Mouse (Mus musculus) kidney, postnatal 10 days (tissue): Measurements from ENCODE around the gene Fbxl20.
"Not testable (repeated sequence)": the region's sequence is repeated elsewhere in the genome, so short reads cannot be mapped to it uniquely, and the experiment has no call there.

Experiments
- DNase-seq: peaks from one replicate; pipeline ENCODE4 v3.0.0; 2021; ENCODE audit warnings: mixed read lengths

The Fbxl20 gene

DNA sequence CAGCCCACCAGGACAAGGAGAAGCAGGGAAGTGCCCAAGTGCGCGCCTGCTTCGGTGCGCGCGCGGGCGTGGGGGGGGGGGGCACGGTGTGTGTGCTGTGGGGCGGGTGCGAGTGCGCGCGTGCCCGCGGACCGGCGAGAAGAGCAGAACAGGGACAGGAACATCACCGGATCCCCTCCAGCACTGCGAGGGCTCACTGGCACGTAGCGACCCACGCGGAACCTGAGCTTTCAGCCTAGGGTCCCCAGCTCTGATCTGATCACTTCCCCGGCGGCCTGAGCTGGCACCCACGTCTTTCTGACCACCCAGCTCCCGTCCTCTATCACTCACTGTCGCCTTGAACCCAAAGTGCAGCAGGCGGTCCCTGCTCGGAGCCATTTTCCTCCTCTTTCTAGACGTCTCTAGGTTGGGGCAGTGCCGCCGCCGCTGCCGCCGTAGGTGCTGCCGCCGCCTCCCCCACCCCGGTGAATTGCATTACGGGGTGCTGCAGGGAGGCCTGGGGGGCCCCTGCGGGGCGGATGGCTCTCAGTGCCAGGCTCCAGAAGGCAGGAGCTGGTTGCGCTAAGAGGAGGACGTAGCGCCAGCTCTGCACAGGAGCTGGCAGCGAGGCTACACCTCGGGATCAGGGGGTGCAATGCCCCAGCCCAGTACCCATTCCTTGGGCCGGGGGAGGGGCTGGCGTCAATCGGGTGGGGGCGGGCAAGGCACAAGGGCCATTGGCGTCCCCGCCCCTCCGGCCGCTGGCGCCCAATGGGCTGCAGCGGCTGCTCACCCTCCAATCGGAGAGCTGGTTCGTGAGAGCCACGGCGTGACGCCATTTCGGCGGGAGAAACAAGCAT is at the start of gene Fbxl20:
TSS of gene Fbxl20 (minus strand) at position 618 of the 839 bp plus-strand sequence.
- DNase-seq: peak; percentile 97

- DNase-seq: peak; percentile 94
Observed at GRCm38 (mm10) chr11:98192901-98193805, 43.0 kb upstream of the Fbxl20 start, which contains the start of gene Med1. TSS of gene Med1 (minus strand) at chr11:98193293.

DNA sequence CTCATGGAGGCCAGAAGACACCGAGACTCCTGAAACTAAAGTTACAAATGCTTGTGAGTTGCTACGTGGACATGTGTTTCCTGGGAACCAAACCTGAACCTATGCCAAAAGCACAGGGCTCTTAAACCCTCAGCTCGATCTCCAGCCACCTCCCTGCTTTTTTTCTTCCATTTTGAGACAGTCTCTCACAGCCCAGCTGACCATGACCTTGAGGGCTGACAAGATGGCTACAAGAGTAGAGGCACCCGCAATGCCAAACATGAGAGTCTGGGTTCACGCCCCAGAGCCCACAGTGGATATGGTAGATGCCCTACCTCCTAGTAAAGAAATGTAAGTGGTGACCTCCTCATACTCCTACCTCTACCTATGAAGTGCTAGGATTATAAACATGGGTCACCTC is 40.6 kb upstream of the Fbxl20 start:
- no peak for DNase-seq

DNA sequence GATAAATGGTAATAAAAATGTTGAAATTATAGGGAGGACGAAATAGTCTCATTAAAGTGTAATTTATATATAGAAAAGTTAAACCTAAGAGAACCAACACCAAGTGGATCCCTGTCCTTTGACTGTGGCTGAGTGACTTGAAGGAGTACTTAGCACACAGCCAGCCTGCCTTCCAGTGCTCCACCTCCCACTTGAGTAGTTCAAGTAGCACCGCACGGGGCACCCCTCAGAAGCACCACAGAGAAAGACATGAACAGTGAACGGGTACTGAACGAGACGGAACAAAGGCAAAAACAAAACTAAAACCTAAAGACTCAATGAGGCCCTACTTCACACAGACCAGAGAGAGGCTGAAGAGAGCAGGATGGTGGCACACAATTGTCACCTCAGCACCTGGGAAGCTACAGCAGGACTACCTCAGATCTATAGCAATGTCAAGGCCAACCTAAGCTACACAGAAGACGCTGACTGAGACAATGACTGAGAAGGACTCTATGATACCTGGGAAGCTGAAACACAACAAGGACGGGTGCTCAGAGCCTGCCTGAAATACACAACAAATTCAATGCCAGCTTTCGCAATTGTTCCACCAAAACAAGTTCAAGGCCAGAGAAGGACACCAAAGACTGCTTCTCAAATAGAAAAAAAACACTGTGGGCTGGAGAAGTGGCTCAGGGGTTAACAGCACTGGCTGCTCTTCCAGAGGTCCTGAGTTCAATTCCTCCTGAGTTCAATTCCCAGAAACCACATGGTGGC is 37.6 kb upstream of the Fbxl20 start:
- DNase-seq: no peak

GRCm38 (mm10) chr11:98182149-98182548 is 31.9 kb upstream of the Fbxl20 start:
- DNase-seq: not testable (repeated sequence)

DNA sequence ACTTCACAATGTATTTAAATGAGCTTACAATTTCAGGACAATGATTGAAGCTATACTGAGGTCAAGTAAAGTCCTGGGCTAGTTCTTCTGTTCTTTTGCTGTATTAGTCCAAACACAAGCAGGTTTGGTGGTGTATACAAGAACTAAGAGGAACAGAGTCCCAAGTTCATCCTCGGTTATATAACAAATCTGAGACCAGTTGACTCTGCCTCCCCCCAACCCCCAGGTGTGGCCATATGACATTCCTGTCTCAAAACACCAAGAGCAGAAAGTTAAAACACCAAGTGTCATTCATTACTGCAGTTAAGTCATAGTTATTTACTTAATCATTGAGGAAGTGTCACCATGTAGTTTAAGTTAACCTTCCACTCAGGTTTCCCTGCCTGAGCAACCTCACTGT is 18.2 kb upstream of the Fbxl20 start:
- no peak for DNase-seq

GRCm38 (mm10) chr11:98155094-98155493 is 4.9 kb upstream of the Fbxl20 start:
- DNase-seq: no peak

GRCm38 (mm10) chr11:98150625-98151156 is 488 bp upstream of the Fbxl20 start:
- no peak for DNase-seq

- peak; percentile 96 for DNase-seq
Observed at GRCm38 (mm10) chr11:98149304-98149750, 876 bp downstream of the Fbxl20 start.

- DNase-seq: peak; percentile 58
Observed at GRCm38 (mm10) chr11:98148551-98149301, 1.5 kb downstream of the Fbxl20 start.

DNA sequence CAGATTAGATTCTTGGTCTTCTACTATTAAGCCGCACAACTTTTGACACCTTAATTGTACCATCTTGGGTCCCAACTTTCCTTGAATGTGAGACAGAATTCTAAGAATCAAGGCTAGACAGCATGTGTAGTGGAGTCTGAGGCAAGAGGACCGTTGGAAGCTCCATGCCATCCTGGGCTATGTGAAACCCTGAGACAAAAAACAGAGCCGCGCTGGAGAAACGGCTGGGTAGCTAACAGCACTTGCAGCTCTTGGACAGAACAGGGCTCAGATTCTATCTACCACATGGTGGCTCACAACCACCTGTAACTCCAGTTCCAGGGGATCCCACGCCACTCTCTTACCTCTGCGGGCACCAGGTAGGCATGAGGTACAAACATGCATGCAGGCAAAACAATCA is 4.3 kb downstream of the Fbxl20 start:
- no peak for DNase-seq

- DNase-seq: no peak
Observed at GRCm38 (mm10) chr11:98142545-98142944, 7.7 kb downstream of the Fbxl20 start.

GRCm38 (mm10) chr11:98138894-98139293 is 11.3 kb downstream of the Fbxl20 start:
- DNase-seq: no peak

GRCm38 (mm10) chr11:98137836-98138235 is 12.4 kb downstream of the Fbxl20 start:
- no peak for DNase-seq

DNA sequence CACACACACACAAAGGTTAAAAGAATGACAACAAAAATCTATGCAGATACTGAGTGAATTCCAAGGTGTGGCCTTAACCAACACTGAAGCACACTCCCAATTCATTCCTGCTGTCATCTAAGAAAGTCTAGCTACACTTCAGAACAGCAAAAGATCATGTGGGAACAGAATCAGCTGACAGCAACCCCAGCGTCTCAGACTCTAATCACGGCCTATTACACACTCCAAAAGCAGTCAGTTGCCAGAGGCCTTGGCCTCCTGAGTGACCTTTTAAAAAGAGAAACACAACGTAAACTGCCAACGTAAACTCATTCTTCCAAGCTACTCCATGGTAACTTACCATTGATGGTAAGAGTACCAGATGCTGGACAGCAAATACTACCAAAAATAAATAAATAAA is 15.3 kb downstream of the Fbxl20 start:
- no peak for DNase-seq

- no peak for DNase-seq
Observed at GRCm38 (mm10) chr11:98123424-98123823, 26.8 kb downstream of the Fbxl20 start.

DNA sequence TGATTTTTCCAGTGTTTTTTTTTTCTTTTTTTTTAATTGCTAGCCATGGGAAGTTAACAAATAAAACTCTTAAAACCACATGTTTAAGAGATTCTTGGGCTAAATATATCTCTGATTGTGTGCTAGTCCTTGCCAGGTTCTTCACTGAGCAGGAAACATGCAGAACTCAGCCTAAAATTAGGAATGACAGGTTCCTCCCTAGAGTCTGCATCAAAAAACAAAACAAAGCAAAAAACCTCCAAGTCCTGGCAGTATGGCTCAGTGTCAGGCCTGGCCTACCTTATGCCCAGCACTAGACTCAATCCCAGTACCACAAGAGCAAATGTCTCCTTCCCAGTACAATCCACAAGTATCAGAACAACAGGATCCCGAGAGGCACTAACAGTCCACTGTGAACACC is 35.8 kb downstream of the Fbxl20 start:
- DNase-seq: no peak

GRCm38 (mm10) chr11:98113504-98113903 is 36.7 kb downstream of the Fbxl20 start:
- DNase-seq: no peak

- DNase-seq: no peak
Observed at GRCm38 (mm10) chr11:98109706-98110105, 40.5 kb downstream of the Fbxl20 start.

DNA sequence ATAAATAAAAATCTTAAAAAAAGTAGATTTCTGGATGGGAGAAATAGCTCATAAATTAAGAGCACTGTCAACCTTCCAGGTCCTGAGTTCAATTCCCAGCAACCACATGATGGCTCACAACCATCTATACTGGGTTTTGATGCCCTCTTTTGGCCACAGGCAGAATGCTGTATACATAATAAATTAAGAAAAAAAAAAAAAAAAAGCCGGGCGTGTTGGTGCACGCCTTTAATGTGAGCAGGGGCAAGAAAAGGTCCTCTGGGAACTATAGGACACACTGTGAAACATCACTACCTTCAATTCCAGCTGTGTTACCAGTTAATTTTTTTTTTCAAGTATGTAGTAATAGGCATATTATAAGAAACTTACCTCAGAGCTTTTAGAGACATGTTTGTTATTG is 48.9 kb downstream of the Fbxl20 start:
- no peak for DNase-seq

DNA sequence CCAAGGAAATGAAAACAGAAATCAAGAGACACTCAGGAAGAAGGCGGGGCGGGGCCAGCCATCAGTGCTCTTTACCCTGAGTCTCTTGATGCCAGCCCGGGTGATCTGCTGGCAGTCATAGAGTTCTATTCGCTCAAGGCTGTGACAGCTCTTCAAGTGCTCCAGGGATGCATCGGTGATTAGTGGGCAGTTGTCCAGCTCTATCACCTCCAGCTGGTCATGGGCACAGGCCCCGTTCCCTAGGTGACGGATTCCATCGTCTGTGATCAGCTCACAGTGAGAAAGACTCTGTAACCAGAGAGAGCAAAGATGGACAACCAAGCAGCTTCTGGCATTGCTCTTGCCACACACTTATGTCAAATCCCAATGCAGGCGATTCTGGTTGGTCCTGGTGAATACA is 59.6 kb downstream of the Fbxl20 start:
- DNase-seq: no peak

GRCm38 (mm10) chr11:98088224-98088623 is 62.0 kb downstream of the Fbxl20 start:
- DNase-seq: peak; percentile 62
